Mouse (Mus musculus): Measurements from ENCODE around the gene Col2a1. TPM values are rescaled to one million over a fixed set of nuclear protein-coding genes. Genes with fewer than 3 reads are reported as not detected.
A peak's percentile ranks its signal among the peaks of the same experiment; 100 is the strongest.

The Col2a1 gene
- polyA plus RNA-seq, 1 experiment from 2014 or later = 0.05 TPM

DNA sequence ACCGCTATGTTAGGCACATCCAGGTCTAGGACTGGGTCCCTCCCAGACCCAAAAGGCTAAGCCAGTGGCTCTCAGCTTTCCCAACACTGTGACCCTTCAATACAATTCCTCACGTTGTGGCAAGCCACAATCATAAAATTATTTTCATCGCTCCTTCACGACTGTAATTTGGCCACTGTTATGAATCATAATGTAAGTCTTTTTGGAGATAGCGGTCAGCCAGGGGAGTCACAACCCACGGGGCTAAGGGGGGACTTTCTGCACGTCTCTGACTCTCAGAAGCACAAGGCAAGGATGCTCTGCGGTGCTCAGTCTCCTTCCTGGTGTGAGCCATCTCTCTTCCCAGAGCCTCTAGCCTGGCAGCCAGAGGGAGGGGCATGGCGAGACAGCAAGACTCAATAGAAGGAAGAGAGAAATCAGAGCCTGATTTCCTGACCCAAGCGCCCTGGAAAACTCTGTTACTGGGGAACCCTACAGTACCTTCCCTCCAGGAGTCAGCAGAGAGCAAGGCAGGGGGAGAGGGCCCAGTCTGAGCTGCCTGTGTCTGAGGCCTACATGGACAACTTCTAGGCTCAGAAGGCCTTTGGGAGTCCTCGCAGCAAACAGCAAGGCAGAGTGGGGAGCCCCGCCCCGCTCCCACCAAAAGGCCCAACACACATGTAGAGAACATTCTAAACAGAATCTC lies 12.3 kb downstream of the Col2a1 start:
- WGBS = 60% methylated on average over 13 of the region's 13 CpGs
- TF ChIP-seq CTCF (IDR thresholded peaks at IDR 0.05; ENCODE audit: low read depth) = peak; percentile 56
- no peak for TF ChIP-seq EP300 (optimal IDR thresholded peaks at IDR 0.05)
- Histone ChIP-seq H3K9me3 (ENCODE audit: control insufficient read depth, low read length) (no peaks in the 10 kb centered on the region), H3K4me2 (replicated peaks; ENCODE audit: low read depth) (peak overlapping the region; percentile 42; the same call in 1 of the 2 replicates), H3K27me3 (ENCODE audit: control insufficient read depth, insufficient read depth, low read length) (no peaks in the 10 kb centered on the region), H3K4me3 (ENCODE audit: low read depth, low read length) (no peak overlapping the region), H3K9ac (ENCODE audit: low read length) (peak overlapping the region; percentile 45; the same call in 1 of the 2 replicates), H3K36me3 (ENCODE audit: control insufficient read depth, insufficient read depth, low read length) (no peaks in the 10 kb centered on the region), H3K27ac (replicated peaks) (0 out of 2 replicates have a peak overlapping the region, but pooled peaks have one; percentile 35), H3K4me1 (replicated peaks; ENCODE audit: control insufficient read depth, insufficient read depth) (no peaks in the 10 kb centered on the region)
- ATAC-seq (ENCODE audit: low FRiP score, low TSS enrichment) (no peak), DNase-seq (ENCODE audit: low spot score) (no peak)

DNA sequence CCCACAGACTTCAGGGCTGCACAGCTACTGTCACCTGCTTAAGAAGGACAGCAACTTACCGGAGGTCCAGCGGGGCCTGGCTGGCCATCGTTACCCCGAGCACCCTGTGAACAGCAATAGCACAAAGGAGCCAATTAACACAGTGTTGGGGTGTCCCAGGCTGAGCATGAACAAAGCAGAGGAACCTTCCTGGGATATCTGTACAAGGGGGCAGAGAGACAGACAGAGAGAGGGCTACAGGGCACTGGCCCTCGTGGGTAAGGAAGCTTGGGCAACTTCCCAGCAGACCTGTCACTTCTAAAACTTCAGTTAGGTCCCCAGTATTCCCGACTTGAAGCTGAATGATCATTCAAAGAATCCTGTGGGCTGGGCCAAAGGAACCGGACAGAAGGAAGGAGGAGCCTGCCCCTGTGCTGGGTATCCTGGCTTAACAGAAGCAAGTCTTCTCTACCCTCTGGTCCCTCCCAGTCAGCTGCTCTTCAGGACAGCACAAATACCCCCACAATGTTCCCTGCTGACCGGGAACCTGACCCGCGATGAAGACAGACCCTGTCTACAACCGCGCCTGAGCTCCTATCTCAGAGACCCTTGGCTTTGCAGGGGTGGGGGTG lies 13.1 kb downstream of the Col2a1 start:
- 53% methylated on average over 12 of the region's 12 CpGs for WGBS
- Histone ChIP-seq H3K4me2 (replicated peaks; ENCODE audit: low read depth) (no peak overlapping the region), H3K4me1 (replicated peaks; ENCODE audit: control insufficient read depth, insufficient read depth) (no peaks in the 10 kb centered on the region), H3K27ac (replicated peaks) (no peak overlapping the region), H3K9ac (ENCODE audit: low read length) (no peak overlapping the region), H3K4me3 (ENCODE audit: low read depth, low read length) (no peak overlapping the region), H3K9me3 (ENCODE audit: control insufficient read depth, low read length) (no peaks in the 10 kb centered on the region), H3K27me3 (ENCODE audit: control insufficient read depth, insufficient read depth, low read length) (no peaks in the 10 kb centered on the region), H3K36me3 (ENCODE audit: control insufficient read depth, insufficient read depth, low read length) (no peaks in the 10 kb centered on the region)
- DNase-seq (ENCODE audit: low spot score) (no peak), ATAC-seq (ENCODE audit: low FRiP score, low TSS enrichment) (no peak)
- no peak for TF ChIP-seq EP300 (optimal IDR thresholded peaks at IDR 0.05)
- TF ChIP-seq CTCF (IDR thresholded peaks at IDR 0.05; ENCODE audit: low read depth) = no peak

DNA sequence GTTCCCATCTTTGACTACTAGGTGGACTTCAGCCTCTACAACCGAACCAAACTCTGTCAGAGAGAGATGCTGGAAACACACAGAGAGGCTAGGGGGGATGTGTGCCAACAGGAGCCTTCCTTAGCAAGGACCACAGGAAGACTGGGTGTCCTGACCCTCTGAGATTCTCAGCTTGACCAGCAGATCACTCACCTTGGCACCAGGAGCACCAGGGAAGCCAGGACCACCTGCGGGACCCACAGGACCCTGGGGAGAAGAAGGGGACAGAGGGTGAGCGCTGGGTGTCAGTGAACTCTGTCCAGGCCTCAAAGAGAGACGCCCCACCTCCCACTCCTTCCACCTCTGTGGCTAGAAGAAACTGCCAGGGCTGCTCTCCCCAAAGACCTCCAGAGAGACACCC lies 13.8 kb downstream of the Col2a1 start:
- WGBS = 44% methylated on average over 4 of the region's 4 CpGs
- DNase-seq (ENCODE audit: low spot score) (no peak), ATAC-seq (ENCODE audit: low FRiP score, low TSS enrichment) (no peak)
- H3K9me3 ChIP-seq (ENCODE audit: control insufficient read depth, low read length) = no peaks in the 10 kb centered on the region
- H3K4me2 ChIP-seq (replicated peaks; ENCODE audit: low read depth) = no peak overlapping the region
- no peak overlapping the region for H3K9ac ChIP-seq (ENCODE audit: low read length)
- H3K36me3 ChIP-seq (ENCODE audit: control insufficient read depth, insufficient read depth, low read length) = no peaks in the 10 kb centered on the region
- no peak overlapping the region for H3K27ac ChIP-seq (replicated peaks)
- H3K4me3 ChIP-seq (ENCODE audit: low read depth, low read length) = no peak overlapping the region
- no peaks in the 10 kb centered on the region for H3K27me3 ChIP-seq (ENCODE audit: control insufficient read depth, insufficient read depth, low read length)
- H3K4me1 ChIP-seq (replicated peaks; ENCODE audit: control insufficient read depth, insufficient read depth) = no peaks in the 10 kb centered on the region
- no peak for TF ChIP-seq EP300 (optimal IDR thresholded peaks at IDR 0.05)
- TF ChIP-seq CTCF (IDR thresholded peaks at IDR 0.05; ENCODE audit: low read depth) = no peak

DNA sequence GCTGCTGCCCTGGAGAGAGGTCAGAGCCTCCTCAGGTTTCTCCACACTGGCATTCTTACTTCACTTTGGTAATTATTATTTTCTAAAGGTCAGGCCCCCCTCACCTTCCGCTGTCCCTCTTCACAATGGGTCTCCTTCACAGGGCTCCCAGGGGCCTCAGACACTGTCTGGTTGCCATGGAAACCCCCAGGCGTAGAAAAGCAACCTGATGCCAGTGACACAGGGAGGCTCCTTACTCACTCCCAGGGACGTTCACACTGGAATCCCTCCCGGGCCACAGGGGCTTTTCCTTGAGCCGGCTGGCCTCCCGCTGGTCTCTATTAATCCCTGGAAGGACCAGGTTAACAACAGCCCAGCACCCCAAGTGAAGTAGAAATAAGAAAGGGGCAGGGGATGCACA lies 14.4 kb downstream of the Col2a1 start:
- ATAC-seq (ENCODE audit: low FRiP score, low TSS enrichment) = no peak
- no peaks in the 10 kb centered on the region for H3K36me3 ChIP-seq (ENCODE audit: control insufficient read depth, insufficient read depth, low read length)
- H3K4me1 ChIP-seq (replicated peaks; ENCODE audit: control insufficient read depth, insufficient read depth) = no peaks in the 10 kb centered on the region
- H3K9me3 ChIP-seq (ENCODE audit: control insufficient read depth, low read length) = no peaks in the 10 kb centered on the region
- no peaks in the 10 kb centered on the region for H3K27me3 ChIP-seq (ENCODE audit: control insufficient read depth, insufficient read depth, low read length)
- H3K9ac ChIP-seq (ENCODE audit: low read length) = no peak overlapping the region
- DNase-seq (ENCODE audit: low spot score) = no peak
- H3K4me3 ChIP-seq (ENCODE audit: low read depth, low read length) = no peak overlapping the region
- H3K4me2 ChIP-seq (replicated peaks; ENCODE audit: low read depth) = no peak overlapping the region
- H3K27ac ChIP-seq (replicated peaks) = no peak overlapping the region
- TF ChIP-seq CTCF (IDR thresholded peaks at IDR 0.05; ENCODE audit: low read depth) (no peak), EP300 (optimal IDR thresholded peaks at IDR 0.05) (no peak)
- WGBS = 16% methylated on average over 6 of the region's 6 CpGs

DNA sequence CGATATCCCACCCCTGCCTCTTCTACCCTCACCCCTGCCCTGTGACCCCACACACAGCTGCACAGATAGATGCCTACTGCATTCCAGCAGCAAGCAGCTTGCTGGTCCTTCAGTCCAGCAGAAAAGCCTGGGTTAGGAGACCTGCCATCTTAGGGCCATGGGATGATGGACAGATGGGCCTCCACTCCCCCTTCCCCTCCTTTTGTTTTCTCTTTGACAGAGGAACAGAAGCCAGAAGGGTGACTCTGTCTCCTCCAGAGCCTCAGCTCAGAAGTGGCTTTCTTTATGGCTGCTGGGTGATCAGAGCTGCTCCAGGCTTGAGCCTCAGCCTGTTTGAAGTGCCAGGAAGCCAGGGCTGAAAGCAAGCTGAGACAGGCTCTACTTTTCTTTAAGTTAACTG lies 15.0 kb downstream of the Col2a1 start:
- H3K9ac ChIP-seq (ENCODE audit: low read length) = no peak overlapping the region
- H3K27ac ChIP-seq (replicated peaks) = no peak overlapping the region
- no peaks in the 10 kb centered on the region for H3K9me3 ChIP-seq (ENCODE audit: control insufficient read depth, low read length)
- no peaks in the 10 kb centered on the region for H3K4me1 ChIP-seq (replicated peaks; ENCODE audit: control insufficient read depth, insufficient read depth)
- DNase-seq (ENCODE audit: low spot score) = no peak
- no peak overlapping the region for H3K4me3 ChIP-seq (ENCODE audit: low read depth, low read length)
- WGBS = 53% methylated on average over 1 of the region's 1 CpGs
- no peak overlapping the region for H3K4me2 ChIP-seq (replicated peaks; ENCODE audit: low read depth)
- TF ChIP-seq EP300 (optimal IDR thresholded peaks at IDR 0.05) (no peak), CTCF (IDR thresholded peaks at IDR 0.05; ENCODE audit: low read depth) (no peak)
- no peaks in the 10 kb centered on the region for H3K27me3 ChIP-seq (ENCODE audit: control insufficient read depth, insufficient read depth, low read length)
- ATAC-seq (ENCODE audit: low FRiP score, low TSS enrichment) = no peak
- H3K36me3 ChIP-seq (ENCODE audit: control insufficient read depth, insufficient read depth, low read length) = no peaks in the 10 kb centered on the region

DNA sequence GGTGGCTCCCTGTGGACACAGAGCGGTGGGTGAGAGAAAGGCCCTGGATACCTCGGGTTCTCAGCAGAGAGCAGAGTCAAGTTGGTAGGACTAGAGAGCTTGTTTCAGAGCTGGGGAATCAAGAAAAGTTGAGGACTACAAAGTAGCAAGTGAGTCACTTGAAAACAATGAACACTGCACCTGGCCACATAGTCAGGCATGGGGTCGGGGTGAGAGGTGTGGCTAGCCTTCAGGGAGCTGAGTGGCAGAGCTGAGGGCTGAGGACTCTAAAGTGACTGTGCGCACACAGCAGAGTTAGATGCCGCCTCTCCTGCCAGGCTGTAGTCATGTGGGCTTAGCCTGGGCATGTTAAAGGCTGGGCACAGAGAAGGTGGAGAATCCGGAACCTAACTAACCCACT lies 22.9 kb downstream of the Col2a1 start:
- WGBS = 65% methylated on average over 6 of the region's 6 CpGs

More for the DNA sequence above, 22.9 kb downstream of the Col2a1 start:
- no peak overlapping the region for H3K9ac ChIP-seq (ENCODE audit: low read length)
- DNase-seq (ENCODE audit: low spot score) (no peak), ATAC-seq (ENCODE audit: low FRiP score, low TSS enrichment) (no peak)
- no peak for TF ChIP-seq CTCF (IDR thresholded peaks at IDR 0.05; ENCODE audit: low read depth)
- no peak for TF ChIP-seq EP300 (optimal IDR thresholded peaks at IDR 0.05)
- H3K27me3 ChIP-seq (ENCODE audit: control insufficient read depth, insufficient read depth, low read length) = no peaks in the 10 kb centered on the region
- H3K27ac ChIP-seq (replicated peaks) = no peak overlapping the region
- no peak overlapping the region for H3K4me2 ChIP-seq (replicated peaks; ENCODE audit: low read depth)
- no peaks in the 10 kb centered on the region for H3K9me3 ChIP-seq (ENCODE audit: control insufficient read depth, low read length)
- no peak overlapping the region for H3K4me3 ChIP-seq (ENCODE audit: low read depth, low read length)
- no peaks in the 10 kb centered on the region for H3K36me3 ChIP-seq (ENCODE audit: control insufficient read depth, insufficient read depth, low read length)
- no peaks in the 10 kb centered on the region for H3K4me1 ChIP-seq (replicated peaks; ENCODE audit: control insufficient read depth, insufficient read depth)

Data from stomach, postnatal 0 days (tissue).